Mouse (Mus musculus) hindbrain, embryonic 10.5 days (tissue): ENCODE measurements around the gene Sdhaf2. TPM values are rescaled to one million over a fixed set of nuclear protein-coding genes. Genes with fewer than 3 reads are reported as not detected.

Experiments
- DNase-seq: peaks from one replicate; pipeline ENCODE4 v3.0.0-alpha.2; 2017; ENCODE audit warnings: low spot score
- H3K27ac ChIP-seq: fragments of 300-500 bp; sonication (generic); 2 replicates; pipeline ENCODE4 v1.5.1; 2016; ENCODE audit warnings: mild to moderate bottlenecking, moderate library complexity
- H3K27me3 ChIP-seq: fragments of 300-500 bp; sonication (generic); 2 replicates; pipeline ENCODE4 v1.6.1; 2016; ENCODE audit warnings: mild to moderate bottlenecking; ENCODE audit not compliant: poor library complexity, insufficient read depth, severe bottlenecking
- H3K36me3 ChIP-seq: fragments of 300-500 bp; sonication (generic); 2 replicates; pipeline ENCODE4 v1.6.1; 2016; ENCODE audit warnings: mild to moderate bottlenecking, moderate library complexity
- H3K4me1 ChIP-seq: fragments of 300-500 bp; sonication (generic); replicated peaks from 2 replicates; pipeline ENCODE4 v1.6.1; 2016; ENCODE audit warnings: mild to moderate bottlenecking
- H3K4me3 ChIP-seq: fragments of 300-500 bp; sonication (generic); 2 replicates; pipeline ENCODE4 v1.5.1; 2016; ENCODE audit warnings: mild to moderate bottlenecking, moderate library complexity
- H3K9me3 ChIP-seq: fragments of 300-500 bp; sonication (generic); 2 replicates; pipeline ENCODE4 v1.6.1; 2016; ENCODE audit warnings: mild to moderate bottlenecking, moderate library complexity
- WGBS: fragments of 180-500 bp; shearing (Covaris S2); methylation state at CpG from one replicate; pipeline ENCODE4 v1.1.7; 2016; 5-methylcytosine and 5-hydroxymethylcytosine counted together
- polyA plus RNA-seq: library from polyadenylated mRNA; unstranded; fragments of >200 nt; fragmentation: Nextera tagmentation; extraction: Ambion mirVana; gene quantifications from 2 replicates; pipeline ENCODE4 v1.2.1, GENCODE M21; 2016

Gene Sdhaf2
- polyA plus RNA-seq, 1 experiment from 2014 or later: 62.4 TPM

GRCm38 (mm10) chr19:10454718-10455436, 71.1 kb downstream of the Sdhaf2 start:
- H3K36me3 ChIP-seq: no peaks in the 10 kb centered on the region
- WGBS: 58% methylated on average over 4 of the region's 4 CpGs
- H3K9me3 ChIP-seq: no peaks in the 10 kb centered on the region
- no peak overlapping the region for H3K4me3 ChIP-seq
- no peak overlapping the region for H3K27ac ChIP-seq
- peaks cover 84% of the 10 kb centered on the region for H3K27me3 ChIP-seq
- no peak for DNase-seq
- peaks cover 52% of the 10 kb centered on the region for H3K4me1 ChIP-seq

Other genes starting within 250 kb of the Sdhaf2 start
- gene Dagla, start 221.3 kb downstream of the Sdhaf2 start, polyA plus RNA-seq: 2.1 and 3.4 TPM in 2 replicates
- gene Syt7, start 137.1 kb downstream of the Sdhaf2 start, polyA plus RNA-seq: 0.98 and 1.5 TPM in 2 replicates
- 1.9 and 2.0 TPM in 2 replicates for gene Lrrc10b, start 68.7 kb downstream of the Sdhaf2 start, polyA plus RNA-seq
- 0.70 and 2.7 TPM in 2 replicates for gene Ppp1r32, start 43.2 kb downstream of the Sdhaf2 start, polyA plus RNA-seq
- gene Cpsf7, start 876 bp downstream of the Sdhaf2 start, polyA plus RNA-seq: 55.4 and 65.4 TPM in 2 replicates
- 59.1 and 61.8 TPM in 2 replicates for gene Tmem216, start 30.1 kb upstream of the Sdhaf2 start, polyA plus RNA-seq
- gene Cyb561a3, start 51.0 kb upstream of the Sdhaf2 start, polyA plus RNA-seq: 14.2 and 17.0 TPM in 2 replicates
- gene Tmem138, start 51.2 kb upstream of the Sdhaf2 start, polyA plus RNA-seq: 62.4 and 66.3 TPM in 2 replicates
- 461 and 484 TPM in 2 replicates for gene Ddb1, start 79.2 kb upstream of the Sdhaf2 start, polyA plus RNA-seq
- 21.6 and 23.3 TPM in 2 replicates for gene Tkfc, start 79.5 kb upstream of the Sdhaf2 start, polyA plus RNA-seq
- gene Vwce, start 108.1 kb upstream of the Sdhaf2 start, polyA plus RNA-seq: 0.89 and 1.0 TPM in 2 replicates
- not detected in 2 replicates for gene Pga5, start 151.9 kb upstream of the Sdhaf2 start, polyA plus RNA-seq
- 36.7 and 40.7 TPM in 2 replicates for gene Vps37c, start 162.6 kb upstream of the Sdhaf2 start, polyA plus RNA-seq
- gene Cd5, start 212.9 kb upstream of the Sdhaf2 start, polyA plus RNA-seq: 0.14 and 0.18 TPM in 2 replicates